ENCODE assay signal across 15 mouse cellular contexts in the genomic region with DNA sequence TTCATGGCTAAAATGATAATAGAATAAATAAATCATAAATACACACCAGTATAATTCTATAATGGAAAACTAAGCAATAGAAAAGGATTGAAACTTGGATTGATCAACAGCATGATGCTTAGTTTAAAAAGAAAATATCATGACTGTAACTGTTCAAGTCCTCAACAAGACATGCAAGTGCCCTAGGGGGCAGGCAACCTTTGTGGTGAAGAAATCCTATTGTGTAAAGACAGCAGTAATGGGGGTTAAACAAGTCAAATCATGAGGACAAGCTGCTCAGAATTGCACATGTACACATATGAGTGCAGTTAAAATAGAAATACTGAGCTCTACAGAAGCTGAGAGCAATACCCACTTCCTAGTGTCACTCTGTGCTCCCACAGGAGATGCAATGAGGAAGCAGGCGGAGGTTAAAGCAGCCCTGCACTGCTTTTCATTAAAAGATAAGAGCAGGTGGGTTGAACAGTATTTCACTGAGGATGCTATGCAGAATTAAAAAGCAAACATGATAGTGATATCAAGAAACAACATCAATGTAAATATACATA.
"Had no signal": no experiment of that assay in that cellular context is flagged by ENCODE, and none has a peak within 500 bp of the region (broad histone marks: within the 10 kb centered on the region; RNA-seq: fewer than 3 reads in every experiment).

No protein-coding gene starts in this region.

- H3K4me1 ChIP-seq: liver, embryonic 13.5 days; midbrain, embryonic 12.5 days had no signal

- DNase-seq: kidney, adult 2 months; kidney, postnatal 25 days; layer of hippocampus, adult 9-11 months; liver, embryonic 13.5 days; lung, adult 2 months; lung, postnatal 14 days; lung, postnatal 4 days; right cerebral cortex, postnatal 25 days; spleen, adult 18-20 months; thymus, adult 18-20 months; thymus, postnatal 36 days had no signal

- H3K36me3 ChIP-seq: liver, embryonic 13.5 days had no signal

- H3K9me3 ChIP-seq: liver, embryonic 13.5 days; midbrain, embryonic 12.5 days had no signal

- H3K9ac ChIP-seq: liver, embryonic 13.5 days; midbrain, embryonic 12.5 days had no signal

- H3K4me3 ChIP-seq: layer of hippocampus, adult 2 months; left cerebral cortex, adult 2 months; liver, embryonic 13.5 days; midbrain, embryonic 12.5 days had no signal

- H3K27ac ChIP-seq: kidney, postnatal 0 days; layer of hippocampus, adult 2 months; left cerebral cortex, adult 2 months; liver, embryonic 13.5 days; midbrain, embryonic 12.5 days had no signal

- H3K4me2 ChIP-seq: liver, embryonic 13.5 days; midbrain, embryonic 12.5 days had no signal

- H3K27me3 ChIP-seq: liver, embryonic 13.5 days; midbrain, embryonic 12.5 days had no signal
